Mouse (Mus musculus) heart, postnatal 36 days (tissue): ENCODE results near the gene Tex9. TPM values are rescaled to one million over a fixed set of nuclear protein-coding genes. Genes with fewer than 3 reads are reported as not detected.

Experiments used
- DNase-seq, 2 experiments: peaks; one replicate each; pipeline ENCODE4 v3.0.0; 2021 to 2022
- intact Hi-C: fragments of 180-260 bp; cut with DNase I; formaldehyde crosslinking; loops from one replicate; pipeline ENCODE4 v1.15.1; 2025
- total RNA-seq, 2 experiments: library from RNA; stranded (reverse); gene quantifications; 2 replicates each; pipeline ENCODE4 v1.2.3; 2021

Tex9 gene
- total RNA-seq, 2 experiments from 2014 or later: 0.98 to 2.1 TPM

- intact Hi-C loops: no loop called here
- no peak for DNase-seq
These were observed 49.9 kb downstream of the Tex9 start for GRCm38 (mm10) chr9:72441927-72442715.

- intact Hi-C loops: no loop called here
These were observed 50.8 kb downstream of the Tex9 start for GRCm38 (mm10) chr9:72440948-72441926.

GRCm38 (mm10) chr9:72440358-72440757 is 51.7 kb downstream of the Tex9 start:
- intact Hi-C loops: no loop called here
- DNase-seq: no peak

More at GRCm38 (mm10) chr9:72440948-72441926, 50.8 kb downstream of the Tex9 start:
- DNase-seq: no peak

DNA sequence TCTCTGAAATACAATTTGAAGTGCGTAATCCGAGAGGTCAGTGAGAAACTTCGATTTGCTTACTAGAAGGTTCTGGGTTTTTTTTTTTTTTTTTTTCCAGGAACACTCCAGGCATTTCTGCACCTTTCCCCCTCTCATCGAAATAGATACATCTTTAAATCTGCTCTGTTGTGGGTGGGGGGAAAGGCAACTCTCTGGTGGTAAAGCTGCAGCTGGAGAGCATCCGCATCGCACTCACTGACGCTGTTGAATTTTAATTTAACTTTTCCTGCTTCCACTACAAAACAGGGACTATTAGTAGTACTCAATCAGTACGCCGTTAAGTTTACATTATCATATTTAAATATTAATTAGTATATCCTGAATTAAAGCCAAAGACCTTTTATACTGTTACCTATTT is 53.3 kb downstream of the Tex9 start:
- intact Hi-C loops: no loop called here
- DNase-seq: no peak

DNA sequence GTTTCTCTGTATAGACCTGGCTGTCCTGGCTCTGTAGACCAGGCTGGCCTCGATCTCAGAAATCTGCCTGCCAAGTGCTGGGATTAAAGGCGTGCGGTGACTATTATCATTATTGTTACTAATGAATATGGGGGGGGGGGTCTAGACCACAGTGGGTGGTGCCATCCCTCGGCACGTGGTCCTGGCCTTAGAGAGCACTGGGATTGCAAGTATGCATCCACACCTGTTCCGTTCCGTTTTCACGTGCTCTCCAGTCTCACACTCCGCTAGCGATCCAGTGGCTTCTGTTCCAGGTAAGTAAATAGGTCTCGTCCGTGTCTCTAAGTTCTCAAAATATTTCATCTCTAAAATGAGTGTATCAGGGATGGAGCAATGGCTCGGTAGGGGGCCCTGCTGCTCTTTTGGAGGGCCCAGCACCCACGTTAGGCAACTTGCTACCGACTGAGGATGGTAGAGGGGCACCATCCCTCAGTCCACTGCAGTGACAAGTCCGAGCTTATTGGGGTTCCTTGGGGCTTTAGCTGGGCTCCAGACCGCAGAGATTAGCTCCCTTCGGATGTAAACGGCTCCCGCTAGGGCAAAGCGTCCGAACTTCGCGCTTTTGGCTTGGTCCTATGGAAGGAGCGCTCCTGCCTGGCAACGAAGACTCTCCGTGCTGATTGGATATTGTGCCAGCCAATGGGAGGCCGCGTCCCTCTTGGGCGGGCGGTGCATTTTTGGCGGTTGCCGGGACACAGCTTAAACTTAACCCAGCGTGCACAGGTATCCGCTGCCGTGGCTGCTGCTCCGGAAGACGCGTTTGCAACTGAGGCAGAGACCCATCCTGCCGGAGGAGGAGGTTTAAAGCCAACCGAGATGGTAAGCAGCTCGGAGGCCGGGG is 54.0 kb downstream of the Tex9 start, which contains the start of gene Mns1:
Mns1 (plus strand) TSS at position 190 of the 880 bp plus-strand sequence.
- DNase-seq: peak; percentile 90 to 91
- intact Hi-C loops: no loop called here

DNA sequence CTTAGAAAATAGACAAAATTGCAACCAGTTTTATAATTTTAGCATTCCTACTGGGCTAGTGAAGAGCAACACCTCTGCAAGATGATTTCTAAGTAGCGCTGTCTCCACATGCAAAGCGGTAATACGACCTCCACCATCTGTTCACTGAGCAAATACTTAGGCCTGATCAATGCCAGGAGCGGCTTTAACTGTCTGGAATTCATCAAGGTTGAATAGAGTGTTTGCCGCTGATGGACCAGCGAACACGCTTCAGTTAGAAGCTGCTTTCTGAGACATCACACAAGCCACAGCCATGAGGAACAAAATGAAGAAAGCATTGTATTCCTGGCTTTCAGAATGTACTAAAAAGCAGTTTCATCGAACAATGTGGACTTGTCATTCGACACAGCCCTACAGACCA is 57.1 kb downstream of the Tex9 start:
- DNase-seq: no peak
- intact Hi-C loops: no loop called here

DNA sequence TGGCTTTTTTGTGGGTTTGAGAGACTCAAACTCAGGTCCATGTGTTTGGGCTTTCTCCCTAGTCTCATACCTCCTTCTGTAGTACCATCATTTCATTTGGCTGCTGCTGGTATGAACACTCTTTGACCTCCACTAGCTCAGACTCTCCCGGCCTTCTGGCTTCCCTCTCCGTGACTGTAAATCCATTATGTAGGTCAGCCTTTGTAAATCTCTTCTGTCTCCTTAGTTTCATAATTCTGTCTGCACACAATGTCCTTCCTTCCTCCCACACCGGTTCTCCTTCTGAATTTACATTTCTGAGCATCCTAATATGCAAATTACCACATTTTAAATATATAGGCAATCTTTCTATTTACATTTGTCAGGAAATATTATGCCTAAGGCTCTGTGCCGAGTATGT is 64.2 kb downstream of the Tex9 start:
- intact Hi-C loops: no loop called here
- no peak for DNase-seq

DNA sequence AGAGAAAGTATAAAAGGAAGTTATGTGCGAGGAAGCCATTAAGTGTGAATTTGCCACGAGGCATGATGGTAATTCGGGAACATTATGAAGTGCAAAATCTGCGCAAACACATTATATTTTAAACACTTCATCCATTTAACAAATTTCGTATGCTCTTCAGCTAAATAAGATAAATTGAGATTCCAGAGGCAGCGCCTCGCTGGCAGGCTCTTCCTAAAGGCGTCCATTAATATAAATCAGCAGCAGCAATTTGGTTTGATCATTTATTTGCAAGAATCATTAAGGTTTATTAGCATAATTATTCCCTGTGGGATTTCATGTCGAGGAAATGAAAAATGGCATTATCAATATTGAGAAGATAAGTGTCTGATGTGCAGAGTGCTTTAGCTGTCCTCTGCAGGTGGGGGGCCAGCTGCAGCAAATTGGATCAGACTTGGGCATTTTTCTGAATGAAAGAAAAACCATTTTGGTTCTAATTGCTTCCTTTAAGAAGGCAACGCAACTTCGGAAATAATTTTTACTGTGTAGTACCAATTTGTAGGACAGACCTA is 66.6 kb downstream of the Tex9 start:
- DNase-seq: no peak
- intact Hi-C loops: no loop called here

- DNase-seq: no peak
These were observed 69.3 kb downstream of the Tex9 start for GRCm38 (mm10) chr9:72422753-72423152.

GRCm38 (mm10) chr9:72422284-72422683 is 69.7 kb downstream of the Tex9 start:
- intact Hi-C loops: no loop called here
- no peak for DNase-seq

More at GRCm38 (mm10) chr9:72422753-72423152, 69.3 kb downstream of the Tex9 start:
- intact Hi-C loops: no loop called here

- intact Hi-C loops: no loop called here
- DNase-seq: no peak
These were observed 71.5 kb downstream of the Tex9 start for GRCm38 (mm10) chr9:72420490-72420889.

GRCm38 (mm10) chr9:72418443-72418842 is 73.6 kb downstream of the Tex9 start:
- intact Hi-C loops: no loop called here
- no peak for DNase-seq

DNA sequence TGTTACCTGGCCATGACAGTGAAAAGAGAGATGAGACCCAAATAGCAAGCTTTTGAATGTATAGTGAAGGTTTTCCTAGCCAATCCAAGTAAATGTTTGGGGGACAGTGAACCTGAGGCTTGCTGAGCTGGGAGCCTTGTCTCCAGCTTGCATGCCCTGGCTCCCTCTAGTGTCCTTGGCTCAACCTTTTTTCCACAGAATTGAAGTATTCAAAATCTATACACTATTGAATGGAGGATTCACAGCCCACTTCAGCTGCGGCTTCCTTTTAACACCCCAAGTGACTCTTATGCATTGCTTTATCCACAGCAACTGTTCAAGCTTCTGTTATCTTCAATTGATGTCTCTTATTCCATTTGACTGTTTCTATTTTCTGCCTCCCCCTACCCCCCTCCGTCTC is 80.3 kb downstream of the Tex9 start:
- intact Hi-C loops: no loop called here
- no peak for DNase-seq

- intact Hi-C loops: loop anchor here (2.0 to 5.0 kb wide), 2 partner anchors 579 to 762 kb away; no protein-coding TSS in a partner anchor
- DNase-seq: no peak
These were observed 82.4 kb downstream of the Tex9 start for GRCm38 (mm10) chr9:72409381-72410225.

DNA sequence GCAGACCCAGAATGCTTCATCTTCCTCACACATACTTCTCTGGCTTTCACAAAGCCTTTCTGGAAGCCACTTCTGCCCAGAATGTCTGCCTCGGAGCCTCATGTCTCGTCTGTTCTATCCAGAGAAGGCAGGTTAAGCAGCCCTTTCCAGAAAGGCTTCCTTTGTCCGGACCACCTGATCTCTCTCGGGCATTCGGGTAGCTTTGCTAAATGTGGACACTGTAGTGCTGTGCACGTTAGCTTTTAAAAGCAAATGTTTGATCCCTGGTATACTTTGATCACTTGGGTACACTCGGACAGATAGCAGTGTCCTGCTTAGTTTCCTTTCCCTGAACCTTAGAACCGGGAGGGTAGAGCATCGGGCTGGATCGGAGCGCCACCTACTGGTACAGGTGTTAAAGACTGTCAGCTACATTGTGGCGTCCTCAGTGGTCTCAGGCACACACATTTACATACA is 83.9 kb downstream of the Tex9 start:
- DNase-seq: peak; percentile 82 to 83
- intact Hi-C loops: loop anchor here (1.0 to 5.0 kb wide), 3 partner anchors 148 to 761 kb away; no protein-coding TSS in a partner anchor

DNA sequence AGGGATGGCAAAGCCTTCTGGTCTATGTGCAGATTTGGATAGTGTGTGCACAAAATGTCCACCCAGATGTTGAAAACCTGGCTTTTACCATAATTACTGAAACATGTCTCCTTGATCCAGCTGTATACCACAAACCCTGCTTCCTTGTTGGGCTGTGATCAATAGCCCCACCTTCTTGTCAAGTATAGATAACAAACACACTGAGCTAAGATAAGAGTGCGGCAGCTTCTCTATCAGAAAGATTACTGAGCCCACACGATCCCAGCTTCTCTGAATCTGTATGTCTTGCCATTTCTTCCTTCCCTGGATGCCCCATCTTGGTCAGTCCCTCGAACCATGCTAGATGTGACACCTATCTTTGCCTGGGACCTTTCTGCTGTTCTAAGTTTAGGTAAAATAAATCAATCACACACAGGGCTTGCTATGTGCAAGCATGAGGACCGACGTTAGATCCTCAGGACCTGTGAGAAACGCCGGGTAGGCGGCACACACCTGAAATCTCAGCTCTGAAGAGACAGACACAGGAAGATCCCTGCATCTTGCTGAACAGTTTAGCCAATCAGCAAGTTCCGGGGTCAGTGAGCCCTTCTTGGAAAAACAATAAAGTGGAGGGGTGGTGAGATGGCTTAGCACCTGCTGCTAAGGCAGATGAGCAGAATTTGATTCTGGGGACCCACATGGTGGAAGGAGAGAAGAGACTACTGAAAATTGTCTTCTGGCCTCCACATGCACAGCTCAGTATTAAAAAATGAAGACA is 86.0 kb downstream of the Tex9 start:
- no peak for DNase-seq
- intact Hi-C loops: loop anchor here (5.0 kb wide), 1 partner anchor 759 kb away; no protein-coding TSS in a partner anchor

DNA sequence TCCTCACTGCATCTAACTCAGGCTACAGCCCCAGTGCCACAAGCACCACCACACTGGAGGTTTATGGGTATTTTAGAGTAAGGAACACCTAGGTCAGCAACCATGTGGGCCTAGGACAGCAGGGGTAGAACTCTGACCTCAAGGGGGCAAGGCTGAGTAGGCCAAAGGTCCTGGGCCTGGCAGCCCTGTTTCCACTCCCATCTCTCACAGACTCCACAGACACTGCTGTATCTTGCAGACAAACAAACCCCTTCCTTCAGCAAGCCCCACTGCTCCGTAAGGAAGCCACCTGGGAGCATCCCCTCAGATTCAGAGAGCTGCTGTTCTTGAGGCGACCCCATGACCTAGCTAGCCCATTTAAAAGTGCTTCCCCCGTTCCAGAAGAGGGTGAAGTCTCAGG is 87.1 kb downstream of the Tex9 start:
- no peak for DNase-seq
- intact Hi-C loops: loop anchor here (5.0 kb wide), 1 partner anchor 758 kb away; no protein-coding TSS in a partner anchor

- intact Hi-C loops: no loop called here
- no peak for DNase-seq
These were observed 87.6 kb downstream of the Tex9 start for GRCm38 (mm10) chr9:72404446-72404845.
